Mouse (Mus musculus) megakaryocyte, adult 5-6 weeks (primary cell): Measurements from ENCODE around the gene Btbd1. TPM values are rescaled to one million over a fixed set of nuclear protein-coding genes. Genes with fewer than 3 reads are reported as not detected.
A peak's percentile ranks its signal among the peaks of the same experiment; 100 is the strongest.

Experiments
- ATAC-seq: 2 replicates; pipeline ENCODE4 v1.8.0; 2016; ENCODE audit warnings: mild to moderate bottlenecking, inconsistent platforms; ENCODE audit not compliant: poor library complexity, severe bottlenecking
- total RNA-seq, 2 experiments: library from RNA; stranded (forward) in 1 of 2; stranded (reverse) in 1 of 2; fragments of 153-499, 151-499 nt in 1 of 2; fragments of 221-1000, 200-1000 nt in 1 of 2; gene quantifications; 2 replicates each; pipeline versions ENCODE4 v1.2.3 to v1.2.4; 2015 to 2017

The Btbd1 gene
- total RNA-seq, 2 experiments from 2014 or later: 49.7 to 110 TPM

DNA sequence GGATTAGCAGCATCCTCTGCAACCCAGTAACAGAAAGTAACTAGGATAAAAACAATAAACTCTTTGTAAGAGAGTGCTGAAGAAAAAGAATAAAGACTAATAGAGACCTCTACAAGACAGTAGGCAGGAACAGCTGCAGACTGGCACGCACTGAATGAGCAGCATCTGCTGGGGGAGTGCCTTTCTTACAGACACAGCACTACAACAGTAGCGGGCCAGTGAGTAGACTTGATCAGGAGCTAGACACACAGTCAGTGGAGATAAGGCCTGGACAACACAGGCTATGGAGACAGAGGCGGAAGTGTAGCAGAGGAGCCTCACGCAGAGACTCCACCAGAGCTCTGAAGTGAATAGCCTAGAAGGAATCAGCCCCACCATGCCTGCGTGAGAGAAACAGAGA lies 23.2 kb downstream of the Btbd1 start:
- ATAC-seq: no peak

DNA sequence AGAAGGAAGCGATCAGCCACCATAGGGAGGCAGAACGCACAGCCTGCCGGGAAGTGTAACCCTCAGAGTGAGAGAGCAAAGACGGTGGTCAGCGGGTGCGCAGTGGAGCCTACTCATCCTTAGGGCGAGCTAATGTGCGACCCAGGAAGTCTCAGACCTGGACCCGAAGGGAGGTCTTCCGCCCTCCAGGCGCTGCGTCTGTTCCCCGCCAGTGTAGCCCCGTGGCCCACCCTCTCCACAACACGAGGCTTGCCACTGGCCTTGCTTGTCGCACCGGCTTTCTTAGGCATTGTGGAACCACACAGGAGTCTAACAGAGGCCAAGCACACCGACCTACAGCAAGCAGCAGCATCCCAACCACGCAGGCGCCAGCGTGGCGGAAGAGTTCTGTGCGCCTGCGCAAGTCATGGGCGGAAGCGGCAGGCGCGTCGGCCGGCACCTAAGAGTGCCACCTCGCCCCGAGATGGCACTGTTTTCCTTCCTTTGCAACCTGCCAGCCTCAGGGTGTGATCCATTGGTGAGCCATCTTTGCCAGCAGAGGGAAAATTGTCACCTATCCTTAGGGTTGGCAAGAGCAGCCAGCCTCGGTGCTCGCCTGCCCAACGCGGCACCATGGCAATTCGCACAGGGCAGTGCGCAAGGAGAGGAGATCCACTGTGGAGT lies 40.0 kb downstream of the Btbd1 start, which contains the start of gene 3110040N11Rik:
3110040N11Rik (minus strand) TSS at position 384 of the 663 bp plus-strand sequence.
- peak; percentile 94 for ATAC-seq

DNA sequence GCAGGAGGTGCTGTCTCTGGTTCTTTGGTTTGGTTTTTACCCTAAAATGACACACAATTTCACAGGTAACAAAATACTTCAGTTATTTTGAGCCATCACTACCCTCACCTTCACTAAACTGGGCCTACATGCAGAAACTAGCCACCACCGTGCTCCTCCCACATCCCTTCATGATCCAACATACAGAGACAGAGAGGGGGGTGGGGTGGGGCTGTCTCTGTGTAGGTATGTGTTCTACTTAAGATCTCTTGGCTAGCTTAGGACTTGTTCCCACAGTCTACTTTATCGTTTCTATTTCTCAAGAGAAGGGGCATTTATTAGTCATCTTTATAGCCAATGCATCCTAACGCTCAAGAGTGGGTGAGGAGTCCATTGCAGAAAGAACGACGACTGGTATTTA lies 40.7 kb downstream of the Btbd1 start:
- ATAC-seq: no peak

- no peak for ATAC-seq
Measured at GRCm38 (mm10) chr7:81777667-81778218, 51.5 kb downstream of the Btbd1 start.

DNA sequence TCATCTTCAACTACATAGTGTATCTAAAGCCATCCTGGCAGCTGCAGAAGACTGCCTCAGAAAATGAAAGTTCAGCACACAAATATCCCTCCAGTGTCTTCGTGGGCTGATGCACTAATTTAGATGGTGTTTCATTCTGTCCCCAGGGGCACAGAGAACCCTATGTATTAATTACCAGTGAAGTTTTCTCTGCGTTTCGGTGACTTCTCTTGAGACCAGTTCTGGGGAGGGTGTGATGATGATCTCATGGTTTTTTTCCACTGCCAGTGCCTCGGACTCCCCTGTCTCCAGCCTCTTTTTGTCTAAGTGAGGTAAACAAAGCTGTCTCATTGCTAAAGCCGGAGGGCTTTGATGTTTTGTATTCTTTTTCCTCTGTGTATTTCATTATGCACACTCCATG lies 53.9 kb downstream of the Btbd1 start:
- ATAC-seq: no peak

DNA sequence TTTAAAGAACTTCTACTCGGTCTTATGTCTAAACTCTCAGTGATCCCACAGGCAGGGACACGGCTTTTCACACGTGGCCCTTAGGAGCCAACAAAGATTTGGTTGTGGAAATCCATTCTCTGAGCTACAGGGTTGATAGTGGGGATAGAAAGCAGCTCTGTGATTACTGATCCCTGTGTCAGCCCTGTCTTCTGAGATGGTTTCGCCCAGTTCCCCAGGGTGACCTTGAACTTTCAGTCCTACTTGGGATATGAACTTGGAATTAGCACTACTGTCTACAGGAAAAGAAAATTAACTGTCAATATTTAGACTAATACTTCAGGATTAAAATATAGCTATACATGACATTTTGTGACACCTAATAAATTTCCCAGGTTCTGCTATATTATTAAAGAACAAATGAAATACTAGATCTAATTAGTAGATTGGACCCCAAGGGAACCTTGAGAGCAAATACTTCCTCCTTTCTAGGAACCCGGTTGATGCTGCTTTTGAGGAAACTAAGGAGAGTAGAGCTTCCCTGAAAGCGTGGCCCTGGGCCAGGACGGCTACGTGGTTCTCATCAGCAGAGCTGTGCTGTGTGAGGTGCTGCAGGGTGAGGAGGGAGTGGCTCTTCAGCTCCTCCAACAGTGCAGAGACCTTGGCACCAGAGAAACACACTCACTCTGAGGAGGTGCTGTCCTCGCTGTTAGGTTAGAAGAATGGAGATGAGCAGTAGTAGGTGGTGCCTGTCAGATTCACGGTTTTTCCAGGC lies 56.3 kb downstream of the Btbd1 start:
- no peak for ATAC-seq

GRCm38 (mm10) chr7:81763110-81763845 lies 66.0 kb downstream of the Btbd1 start:
- peak; percentile 72 for ATAC-seq

DNA sequence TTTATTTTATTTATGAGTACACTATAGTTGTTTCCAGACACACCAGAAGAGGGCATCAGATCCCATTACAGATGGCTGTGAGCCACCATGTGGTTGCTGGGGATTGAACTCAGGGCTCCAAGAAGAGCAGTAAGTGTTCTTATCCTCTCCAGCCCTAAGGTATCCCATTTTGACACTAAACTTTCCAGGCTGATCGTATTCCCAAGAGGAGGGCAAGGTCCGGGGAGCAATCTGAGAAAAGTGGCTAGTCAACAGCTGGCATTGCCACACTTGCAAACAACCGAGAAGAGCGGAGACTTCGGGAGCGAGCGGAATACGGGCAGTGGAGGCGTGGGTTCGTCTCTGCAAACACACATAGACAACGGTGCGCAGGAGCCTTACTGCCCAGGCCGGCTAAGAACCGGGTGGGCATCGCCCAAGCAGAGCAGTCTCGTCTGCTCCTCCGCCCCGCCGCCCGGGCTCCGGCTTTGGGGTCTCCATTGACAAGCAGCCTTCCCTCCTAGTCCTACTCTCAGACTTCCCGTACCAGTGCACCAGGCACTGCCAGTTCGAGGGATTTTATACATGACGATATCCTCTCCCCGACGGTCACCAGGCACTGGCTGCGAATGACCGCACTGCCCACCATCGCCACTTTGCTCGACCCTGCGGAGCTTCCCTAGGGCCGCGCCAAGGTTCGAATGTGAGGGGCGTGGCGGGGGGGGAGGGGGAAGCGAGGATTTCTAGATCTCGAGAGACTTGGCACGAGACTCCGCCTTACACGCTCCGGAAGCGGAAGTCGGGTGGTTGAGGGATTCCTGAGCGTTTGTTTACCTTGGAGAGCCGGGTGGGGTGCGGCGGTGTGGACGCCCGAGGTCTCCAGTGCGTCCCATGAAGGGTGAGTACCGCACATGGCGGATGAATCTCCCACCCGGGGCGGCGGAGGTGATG lies 66.8 kb downstream of the Btbd1 start, which contains the start of gene Ramac:
Ramac (plus strand) TSS at position 746 of the 930 bp plus-strand sequence.
- ATAC-seq: peak; percentile 94

- ATAC-seq: no peak
Measured at GRCm38 (mm10) chr7:81747956-81748355, 81.3 kb downstream of the Btbd1 start.

DNA sequence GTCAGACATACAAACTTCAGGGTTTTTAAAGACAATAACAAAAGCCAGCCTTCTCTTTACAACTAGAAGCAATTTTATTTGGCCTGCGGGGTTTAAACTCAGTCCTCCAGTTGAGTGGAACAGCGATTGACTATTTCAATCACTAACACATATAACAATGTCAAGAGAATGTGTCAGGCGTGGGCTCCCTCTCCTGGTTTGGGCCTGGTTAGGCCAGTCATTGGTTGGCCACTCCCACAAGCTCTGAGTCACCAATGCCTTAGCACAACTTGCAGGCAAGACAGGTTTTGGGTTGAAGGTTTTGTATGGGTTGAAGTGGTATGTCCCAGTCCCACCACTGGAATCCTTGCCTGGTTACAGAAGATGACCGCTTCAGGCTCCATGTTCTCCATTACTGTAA lies 85.1 kb downstream of the Btbd1 start:
- ATAC-seq: no peak

Other genes with a start within 250 kb of the Btbd1 start
- 0.14 and 0.42 TPM in 2 replicates for gene Homer2, start 121.9 kb downstream of the Btbd1 start, total RNA-seq (2015)
- gene Homer2, start 121.9 kb downstream of the Btbd1 start, total RNA-seq (2017): 0.04 and 0.57 TPM in 2 replicates
- 112 and 116 TPM in 2 replicates for gene Ramac, start 66.5 kb downstream of the Btbd1 start, total RNA-seq (2015)
- 91.9 and 93.4 TPM in 2 replicates for gene Ramac, start 66.5 kb downstream of the Btbd1 start, total RNA-seq (2017)
- gene 3110040N11Rik, start 40.0 kb downstream of the Btbd1 start, total RNA-seq (2015): 15.4 and 26.5 TPM in 2 replicates
- gene 3110040N11Rik, start 40.0 kb downstream of the Btbd1 start, total RNA-seq (2017): 34.6 and 53.8 TPM in 2 replicates
- not detected in 2 replicates for gene Gm10160, start 26.4 kb upstream of the Btbd1 start, total RNA-seq (2015)
- gene Gm10160, start 26.4 kb upstream of the Btbd1 start, total RNA-seq (2017): not detected in 2 replicates
- gene Tm6sf1, start 29.6 kb upstream of the Btbd1 start, total RNA-seq (2015): 228 and 275 TPM in 2 replicates
- 275 and 308 TPM in 2 replicates for gene Tm6sf1, start 29.6 kb upstream of the Btbd1 start, total RNA-seq (2017)
- 0.02 and 0.16 TPM in 2 replicates for gene Hdgfl3, start 105.0 kb upstream of the Btbd1 start, total RNA-seq (2015)
- gene Hdgfl3, start 105.0 kb upstream of the Btbd1 start, total RNA-seq (2017): 0.57 and 0.62 TPM in 2 replicates
- not detected in 2 replicates for gene Bnc1, start 162.9 kb upstream of the Btbd1 start, total RNA-seq (2015)
- gene Bnc1, start 162.9 kb upstream of the Btbd1 start, total RNA-seq (2017): not detected in 2 replicates